Mouse (Mus musculus): ENCODE measurements around the gene Supt20. TPM values are rescaled to one million over a fixed set of nuclear protein-coding genes. Genes with fewer than 3 reads are reported as not detected.

The Supt20 gene
- polyA plus RNA-seq, 1 experiment from 2014 or later: 102 TPM

- H3K36me3 ChIP-seq (ENCODE audit: control insufficient read depth, insufficient read depth): no peaks in the 10 kb centered on the region
- WGBS: 60% methylated on average over 7 of the region's 7 CpGs
Measured at GRCm38 (mm10) chr3:54775989-54776631, 83.5 kb downstream of the Supt20 start.

More at GRCm38 (mm10) chr3:54775989-54776631, 83.5 kb downstream of the Supt20 start:
- H3K27ac ChIP-seq (ENCODE audit: low read length): no peak overlapping the region
- H3K9me3 ChIP-seq (ENCODE audit: control insufficient read depth, low read length): peaks cover 3% of the 10 kb centered on the region; the same call in 1 of the 2 replicates
- no peak for ATAC-seq
- H3K27me3 ChIP-seq (replicated peaks; ENCODE audit: control insufficient read depth, insufficient read depth, low read length): no peaks in the 10 kb centered on the region
- no peak overlapping the region for H3K4me2 ChIP-seq (ENCODE audit: low read length)
- no peak overlapping the region for H3K4me3 ChIP-seq (replicated peaks; ENCODE audit: low read length)
- H3K4me1 ChIP-seq (replicated peaks; ENCODE audit: control insufficient read depth, insufficient read depth, low read length): no peaks in the 10 kb centered on the region
- no peak overlapping the region for H3K9ac ChIP-seq (replicated peaks; ENCODE audit: low read depth, low read length)

Other genes with a start within 250 kb of the Supt20 start
- gene Gm21958, start 21.5 kb downstream of the Supt20 start, polyA plus RNA-seq (2015; fragmentation: Nextera tagmentation; extraction: Ambion mirVana): not detected in 2 replicates
- 83.0 and 94.4 TPM in 2 replicates for gene Exosc8, start 42.6 kb downstream of the Supt20 start, polyA plus RNA-seq (2015; fragmentation: Nextera tagmentation; extraction: Ambion mirVana)
- gene Alg5, start 42.7 kb downstream of the Supt20 start, polyA plus RNA-seq (2015; fragmentation: Nextera tagmentation; extraction: Ambion mirVana): 52.7 and 54.7 TPM in 2 replicates
- 0.13 and 0.19 TPM in 2 replicates for gene Smad9, start 62.8 kb downstream of the Supt20 start, polyA plus RNA-seq (2015; fragmentation: Nextera tagmentation; extraction: Ambion mirVana)
- 34.9 and 37.6 TPM in 2 replicates for gene Rfxap, start 115.0 kb downstream of the Supt20 start, polyA plus RNA-seq (2015; fragmentation: Nextera tagmentation; extraction: Ambion mirVana)
- gene Sertm1, start 223.1 kb downstream of the Supt20 start, polyA plus RNA-seq (2015; fragmentation: Nextera tagmentation; extraction: Ambion mirVana): 1.3 and 1.8 TPM in 2 replicates